Mouse (Mus musculus): Measurements from ENCODE around the gene Fam19a5. TPM values are rescaled to one million over a fixed set of nuclear protein-coding genes. Genes with fewer than 3 reads are reported as not detected.

The Fam19a5 gene
- polyA plus RNA-seq, 1 experiment from 2014 or later = 0.24 TPM

GRCm38 (mm10) chr15:87702821-87703220 is 158.7 kb downstream of the Fam19a5 start:
- TF ChIP-seq EP300 (IDR thresholded peaks at IDR 0.05) = no peak
- Histone ChIP-seq H3K9me3 (ENCODE audit: low read length) (no peaks in the 10 kb centered on the region), H3K9ac (replicated peaks; ENCODE audit: low read depth) (no peak overlapping the region), H3K27me3 (replicated peaks; ENCODE audit: insufficient read depth, low read length) (no peaks in the 10 kb centered on the region), H3K4me2 (replicated peaks; ENCODE audit: low read depth, low read length) (no peak overlapping the region), H3K27ac (ENCODE audit: low read length) (no peak overlapping the region), H3K4me1 (ENCODE audit: insufficient read depth, low read depth, low read length) (no peaks in the 10 kb centered on the region), H3K36me3 (ENCODE audit: insufficient read depth, low read length) (no peaks in the 10 kb centered on the region), H3K4me3 (ENCODE audit: low read depth, low read length) (no peak overlapping the region)
- WGBS = 73% methylated on average over 1 of the region's 1 CpGs
- DNase-seq (ENCODE audit: low spot score) (no peak), ATAC-seq (no peak)

- ATAC-seq = no peak
- TF ChIP-seq EP300 (IDR thresholded peaks at IDR 0.05) = no peak
- no peak for TF ChIP-seq CTCF (IDR thresholded peaks at IDR 0.05)
- no peaks in the 10 kb centered on the region for H3K4me1 ChIP-seq (ENCODE audit: insufficient read depth, low read depth, low read length)
Measured at GRCm38 (mm10) chr15:87703334-87703733, 159.2 kb downstream of the Fam19a5 start.

GRCm38 (mm10) chr15:87711790-87712189 is 167.7 kb downstream of the Fam19a5 start:
- H3K36me3 ChIP-seq (ENCODE audit: insufficient read depth, low read length) = no peaks in the 10 kb centered on the region
- WGBS = 51% methylated on average over 4 of the region's 4 CpGs

More at GRCm38 (mm10) chr15:87703334-87703733, 159.2 kb downstream of the Fam19a5 start:
- H3K27me3 ChIP-seq (replicated peaks; ENCODE audit: insufficient read depth, low read length) = no peaks in the 10 kb centered on the region
- WGBS = 77% methylated on average over 3 of the region's 3 CpGs
- DNase-seq (ENCODE audit: low spot score) = no peak
- H3K27ac ChIP-seq (ENCODE audit: low read length) = no peak overlapping the region
- H3K9ac ChIP-seq (replicated peaks; ENCODE audit: low read depth) = no peak overlapping the region
- H3K9me3 ChIP-seq (ENCODE audit: low read length) = no peaks in the 10 kb centered on the region
- H3K36me3 ChIP-seq (ENCODE audit: insufficient read depth, low read length) = no peaks in the 10 kb centered on the region
- no peak overlapping the region for H3K4me2 ChIP-seq (replicated peaks; ENCODE audit: low read depth, low read length)
- H3K4me3 ChIP-seq (ENCODE audit: low read depth, low read length) = no peak overlapping the region

GRCm38 (mm10) chr15:87712221-87712620 is 168.1 kb downstream of the Fam19a5 start:
- H3K4me3 ChIP-seq (ENCODE audit: low read depth, low read length) = no peak overlapping the region
- no peak for DNase-seq (ENCODE audit: low spot score)
- TF ChIP-seq EP300 (IDR thresholded peaks at IDR 0.05) = no peak
- TF ChIP-seq CTCF (IDR thresholded peaks at IDR 0.05) = no peak
- H3K27me3 ChIP-seq (replicated peaks; ENCODE audit: insufficient read depth, low read length) = no peaks in the 10 kb centered on the region
- no peaks in the 10 kb centered on the region for H3K4me1 ChIP-seq (ENCODE audit: insufficient read depth, low read depth, low read length)
- no peak overlapping the region for H3K9ac ChIP-seq (replicated peaks; ENCODE audit: low read depth)
- H3K27ac ChIP-seq (ENCODE audit: low read length) = no peak overlapping the region
- 72% methylated on average over 8 of the region's 8 CpGs for WGBS
- no peak for ATAC-seq
- no peaks in the 10 kb centered on the region for H3K9me3 ChIP-seq (ENCODE audit: low read length)
- H3K4me2 ChIP-seq (replicated peaks; ENCODE audit: low read depth, low read length) = no peak overlapping the region
- H3K36me3 ChIP-seq (ENCODE audit: insufficient read depth, low read length) = no peaks in the 10 kb centered on the region

More at GRCm38 (mm10) chr15:87711790-87712189, 167.7 kb downstream of the Fam19a5 start:
- Histone ChIP-seq H3K9me3 (ENCODE audit: low read length) (no peaks in the 10 kb centered on the region), H3K4me3 (ENCODE audit: low read depth, low read length) (no peak overlapping the region), H3K4me1 (ENCODE audit: insufficient read depth, low read depth, low read length) (no peaks in the 10 kb centered on the region), H3K27me3 (replicated peaks; ENCODE audit: insufficient read depth, low read length) (no peaks in the 10 kb centered on the region), H3K27ac (ENCODE audit: low read length) (no peak overlapping the region), H3K9ac (replicated peaks; ENCODE audit: low read depth) (no peak overlapping the region), H3K4me2 (replicated peaks; ENCODE audit: low read depth, low read length) (no peak overlapping the region)
- ATAC-seq (no peak), DNase-seq (ENCODE audit: low spot score) (no peak)
- no peak for TF ChIP-seq CTCF (IDR thresholded peaks at IDR 0.05)
- no peak for TF ChIP-seq EP300 (IDR thresholded peaks at IDR 0.05)

GRCm38 (mm10) chr15:87715037-87715676 is 171.1 kb downstream of the Fam19a5 start:
- WGBS = 44% methylated on average over 9 of the region's 9 CpGs
- no peak for DNase-seq (ENCODE audit: low spot score)

GRCm38 (mm10) chr15:87717056-87717455 is 173.0 kb downstream of the Fam19a5 start:
- no peaks in the 10 kb centered on the region for H3K9me3 ChIP-seq (ENCODE audit: low read length)
- TF ChIP-seq CTCF (IDR thresholded peaks at IDR 0.05) (no peak), EP300 (IDR thresholded peaks at IDR 0.05) (no peak)
- no peak overlapping the region for H3K9ac ChIP-seq (replicated peaks; ENCODE audit: low read depth)
- DNase-seq (ENCODE audit: low spot score) (no peak), ATAC-seq (no peak)
- no peaks in the 10 kb centered on the region for H3K27me3 ChIP-seq (replicated peaks; ENCODE audit: insufficient read depth, low read length)
- H3K4me3 ChIP-seq (ENCODE audit: low read depth, low read length) = no peak overlapping the region
- H3K36me3 ChIP-seq (ENCODE audit: insufficient read depth, low read length) = no peaks in the 10 kb centered on the region
- WGBS = 54% methylated on average over 5 of the region's 5 CpGs
- H3K4me2 ChIP-seq (replicated peaks; ENCODE audit: low read depth, low read length) = no peak overlapping the region
- H3K4me1 ChIP-seq (ENCODE audit: insufficient read depth, low read depth, low read length) = no peaks in the 10 kb centered on the region
- H3K27ac ChIP-seq (ENCODE audit: low read length) = no peak overlapping the region

More at GRCm38 (mm10) chr15:87715037-87715676, 171.1 kb downstream of the Fam19a5 start:
- H3K9ac ChIP-seq (replicated peaks; ENCODE audit: low read depth) = no peak overlapping the region
- H3K36me3 ChIP-seq (ENCODE audit: insufficient read depth, low read length) = no peaks in the 10 kb centered on the region
- no peaks in the 10 kb centered on the region for H3K4me1 ChIP-seq (ENCODE audit: insufficient read depth, low read depth, low read length)
- no peak overlapping the region for H3K4me2 ChIP-seq (replicated peaks; ENCODE audit: low read depth, low read length)
- TF ChIP-seq EP300 (IDR thresholded peaks at IDR 0.05) (no peak), CTCF (IDR thresholded peaks at IDR 0.05) (no peak)
- no peaks in the 10 kb centered on the region for H3K27me3 ChIP-seq (replicated peaks; ENCODE audit: insufficient read depth, low read length)
- H3K27ac ChIP-seq (ENCODE audit: low read length) = no peak overlapping the region
- H3K9me3 ChIP-seq (ENCODE audit: low read length) = no peaks in the 10 kb centered on the region
- ATAC-seq = no peak; the same call in 1 of the 2 replicates
- H3K4me3 ChIP-seq (ENCODE audit: low read depth, low read length) = no peak overlapping the region

Measured in lung, postnatal 0 days (tissue).